Mouse (Mus musculus): ENCODE measurements around the gene Trappc12.

The Trappc12 gene

GRCm38 (mm10) chr12:28685771-28686170, 64.5 kb downstream of the Trappc12 start:
- DNase-seq = no peak

GRCm38 (mm10) chr12:28684674-28685073, 65.6 kb downstream of the Trappc12 start:
- DNase-seq = no peak

- no peak for DNase-seq
Measured at GRCm38 (mm10) chr12:28675925-28676209, 74.4 kb downstream of the Trappc12 start.

- peak; percentile 89 for DNase-seq
Measured at GRCm38 (mm10) chr12:28675121-28675924, 74.9 kb downstream of the Trappc12 start, which contains the start of gene Adi1. Gene Adi1, plus strand, starts transcription at chr12:28675231.

GRCm38 (mm10) chr12:28674038-28674720, 76.1 kb downstream of the Trappc12 start:
- no peak for DNase-seq

GRCm38 (mm10) chr12:28667287-28667686, 83.0 kb downstream of the Trappc12 start:
- no peak for DNase-seq

- no peak for DNase-seq
Measured at GRCm38 (mm10) chr12:28666734-28667133, 83.5 kb downstream of the Trappc12 start.

GRCm38 (mm10) chr12:28662628-28663027, 87.6 kb downstream of the Trappc12 start:
- DNase-seq = no peak

GRCm38 (mm10) chr12:28649141-28650110, 100.8 kb downstream of the Trappc12 start, which contains the start of gene Rnaseh1:
Gene Rnaseh1, plus strand, starts transcription at chr12:28649602.
- DNase-seq = peak; percentile 86

Measured in cerebellum, adult 11-12 months (tissue).